Mouse (Mus musculus) thymus, postnatal 25 days (tissue): ENCODE measurements around the gene Bag5.
"Not testable (repeated sequence)": the region's sequence is repeated elsewhere in the genome, so short reads cannot be mapped to it uniquely, and the experiment has no call there.

Experiments used
- DNase-seq: peaks from one replicate; pipeline ENCODE4 v3.0.0; 2022

Bag5 gene

GRCm38 (mm10) chr12:111732921-111733320 is 19.9 kb upstream of the Bag5 start:
- no peak for DNase-seq

GRCm38 (mm10) chr12:111731822-111732807 is 19.1 kb upstream of the Bag5 start:
- peak; percentile 87 for DNase-seq

GRCm38 (mm10) chr12:111727956-111728355 is 14.9 kb upstream of the Bag5 start:
- DNase-seq = no peak

GRCm38 (mm10) chr12:111726122-111726463 is 13.0 kb upstream of the Bag5 start:
- DNase-seq = no peak

GRCm38 (mm10) chr12:111725338-111726121 is 12.5 kb upstream of the Bag5 start:
- no peak for DNase-seq

- no peak for DNase-seq
Measured at GRCm38 (mm10) chr12:111724638-111725337, 11.7 kb upstream of the Bag5 start.

GRCm38 (mm10) chr12:111722654-111723053 is 9.6 kb upstream of the Bag5 start:
- peak; percentile 34 for DNase-seq

GRCm38 (mm10) chr12:111720222-111720621 is 7.2 kb upstream of the Bag5 start:
- DNase-seq = no peak

GRCm38 (mm10) chr12:111718656-111719055 is 5.6 kb upstream of the Bag5 start:
- DNase-seq = no peak

- DNase-seq = no peak
Measured at GRCm38 (mm10) chr12:111716505-111716904, 3.4 kb upstream of the Bag5 start.

- not testable (repeated sequence) for DNase-seq
Measured at GRCm38 (mm10) chr12:111713880-111714279, 823 bp upstream of the Bag5 start.

- no peak for DNase-seq
Measured at GRCm38 (mm10) chr12:111712476-111712875, 581 bp downstream of the Bag5 start.

GRCm38 (mm10) chr12:111710091-111710490 is 3.0 kb downstream of the Bag5 start:
- no peak for DNase-seq

GRCm38 (mm10) chr12:111708181-111708580 is 4.9 kb downstream of the Bag5 start:
- no peak for DNase-seq

GRCm38 (mm10) chr12:111705186-111705973 is 7.7 kb downstream of the Bag5 start:
- DNase-seq = no peak

- no peak for DNase-seq
Measured at GRCm38 (mm10) chr12:111704609-111705008, 8.4 kb downstream of the Bag5 start.

- no peak for DNase-seq
Measured at GRCm38 (mm10) chr12:111703301-111703700, 9.8 kb downstream of the Bag5 start.

GRCm38 (mm10) chr12:111700920-111701458 is 12.1 kb downstream of the Bag5 start:
- no peak for DNase-seq

- DNase-seq = no peak
Measured at GRCm38 (mm10) chr12:111699542-111699941, 13.5 kb downstream of the Bag5 start.

- DNase-seq = no peak
Measured at GRCm38 (mm10) chr12:111698346-111698913, 14.6 kb downstream of the Bag5 start.

GRCm38 (mm10) chr12:111697708-111698107 is 15.3 kb downstream of the Bag5 start:
- no peak for DNase-seq

GRCm38 (mm10) chr12:111696239-111696638 is 16.8 kb downstream of the Bag5 start:
- DNase-seq = peak; percentile 77
